12 mouse cellular contexts compared by ENCODE assay signal in genomic region chr10:21454153-21454552, GRCm38 (mm10).
"Had no signal": no experiment of that assay in that cellular context is flagged by ENCODE, and none has a peak within 500 bp of the region (broad histone marks: within the 10 kb centered on the region; RNA-seq: fewer than 3 reads in every experiment).

No protein-coding gene starts in this region.

- H3K36me3 ChIP-seq: lung, embryonic 15.5 days; midbrain, embryonic 15.5 days; neural tube, embryonic 12.5 days; stomach, embryonic 15.5 days had no signal

- H3K27me3 ChIP-seq: lung, embryonic 15.5 days; midbrain, embryonic 15.5 days; neural tube, embryonic 12.5 days; stomach, embryonic 15.5 days had no signal

- H3K9me3 ChIP-seq: lung, embryonic 15.5 days; midbrain, embryonic 15.5 days; neural tube, embryonic 12.5 days; stomach, embryonic 15.5 days had no signal

- H3K4me1 ChIP-seq: megakaryocyte, embryonic 14.5 days; stomach, embryonic 15.5 days had no signal

- H3K4me2 ChIP-seq: lung, embryonic 15.5 days; midbrain, embryonic 11.5 days; midbrain, embryonic 15.5 days; neural tube, embryonic 12.5 days; stomach, embryonic 15.5 days had no signal

- H3K9ac ChIP-seq: liver, embryonic 14.5 days; lung, embryonic 15.5 days; midbrain, embryonic 15.5 days; neural tube, embryonic 12.5 days; stomach, embryonic 15.5 days had no signal

- DNase-seq: kidney, adult 18-20 months; lung, postnatal 14 days; thymus, postnatal 36 days had no signal

- ATAC-seq: inflammation-experienced regulatory T-cells, adult 6 months had no signal

- H3K4me3 ChIP-seq: lung, embryonic 15.5 days; megakaryocyte, embryonic 14.5 days; midbrain, embryonic 15.5 days; neural tube, embryonic 12.5 days; stomach, embryonic 15.5 days had no signal

- H3K27ac ChIP-seq: liver, embryonic 14.5 days; lung, embryonic 15.5 days; macrophage; neural tube, embryonic 12.5 days; stomach, embryonic 15.5 days had no signal
